Mouse (Mus musculus): ENCODE measurements around the gene Htr1a. TPM values are rescaled to one million over a fixed set of nuclear protein-coding genes. Genes with fewer than 3 reads are reported as not detected.
A peak's percentile ranks its signal among the peaks of the same experiment; 100 is the strongest.

Htr1a gene
- 0.04 TPM in 1 of 2 replicates, not detected in the other for polyA plus RNA-seq (2015; fragmentation: Nextera tagmentation; extraction: Ambion mirVana)

GRCm38 (mm10) chr13:105443339-105443738, at the start of gene Htr1a:
TSS of gene Htr1a (plus strand) at chr13:105443639.
- no peak within 1 kb of the TSS for H3K27ac ChIP-seq
- no peaks in the 10 kb centered on the region for H3K9me3 ChIP-seq (replicated peaks)
- no peaks in the 10 kb centered on the region for H3K4me1 ChIP-seq
- ATAC-seq (replicated peaks; ENCODE audit: low FRiP score), result no peak
- H3K36me3 ChIP-seq, result no peaks in the 10 kb centered on the region
- H3K27me3 ChIP-seq, result peaks cover 51% of the 10 kb centered on the region
- H3K4me3 ChIP-seq (replicated peaks), result no peak within 1 kb of the TSS
- WGBS, result 7% methylated on average over 8 of the region's 8 CpGs
- H3K4me2 ChIP-seq, result no peak within 1 kb of the TSS
- no peak within 1 kb of the TSS for H3K9ac ChIP-seq

GRCm38 (mm10) chr13:105411535-105412326, 31.7 kb upstream of the Htr1a start:
- Histone ChIP-seq H3K9ac (no peak overlapping the region), H3K27ac (no peak overlapping the region), H3K36me3 (no peaks in the 10 kb centered on the region), H3K4me1 (no peaks in the 10 kb centered on the region), H3K9me3 (replicated peaks) (no peaks in the 10 kb centered on the region), H3K27me3 (no peaks in the 10 kb centered on the region), H3K4me2 (no peak overlapping the region), H3K4me3 (replicated peaks) (no peak overlapping the region)
- WGBS, result 81% methylated on average over 10 of the region's 10 CpGs
- ATAC-seq (replicated peaks; ENCODE audit: low FRiP score), result no peak

DNA sequence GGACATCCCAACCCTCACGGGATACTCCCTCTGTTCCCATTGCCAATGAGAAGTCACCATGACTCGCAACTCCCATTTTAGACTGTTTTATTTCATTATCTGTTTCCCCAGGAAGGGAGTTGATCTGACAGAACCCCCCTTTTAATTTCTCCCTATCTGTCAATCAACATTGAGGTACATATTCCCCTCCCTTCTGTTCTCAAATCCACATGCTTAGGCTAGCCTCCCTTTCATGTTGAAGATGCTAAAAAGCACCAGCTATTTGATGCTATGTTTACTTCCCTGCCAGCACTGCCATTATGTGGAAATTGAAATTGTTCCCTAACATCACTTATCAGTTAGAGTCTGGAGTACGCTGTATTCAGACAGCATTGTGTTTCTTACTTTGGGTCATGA, 31.1 kb upstream of the Htr1a start:
- H3K27me3 ChIP-seq, result no peaks in the 10 kb centered on the region
- 86% methylated on average over 3 of the region's 3 CpGs for WGBS
- H3K27ac ChIP-seq, result no peak overlapping the region
- H3K9ac ChIP-seq, result no peak overlapping the region
- H3K9me3 ChIP-seq (replicated peaks), result no peaks in the 10 kb centered on the region
- no peak overlapping the region for H3K4me2 ChIP-seq
- no peaks in the 10 kb centered on the region for H3K4me1 ChIP-seq
- no peak for ATAC-seq (replicated peaks; ENCODE audit: low FRiP score)
- H3K4me3 ChIP-seq (replicated peaks), result no peak overlapping the region
- no peaks in the 10 kb centered on the region for H3K36me3 ChIP-seq

DNA sequence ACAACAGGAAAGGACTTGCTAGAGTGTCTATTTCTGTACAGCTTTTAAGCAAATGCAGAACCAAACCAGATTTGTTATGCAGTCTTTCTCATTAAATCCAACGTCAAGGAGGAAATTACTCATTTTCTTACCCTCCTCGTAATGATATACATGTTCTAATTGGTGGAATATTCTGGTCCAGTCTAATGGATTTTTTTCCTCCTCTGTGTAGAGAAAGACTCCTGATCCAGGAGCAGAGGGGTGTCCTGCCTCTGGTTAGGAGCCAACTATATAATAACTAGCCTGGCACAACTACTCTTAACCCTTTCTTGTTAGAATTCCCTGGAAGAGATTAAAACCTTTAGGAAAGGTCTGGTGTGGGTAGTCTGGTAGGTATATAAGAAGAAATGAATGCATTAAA, 10.3 kb upstream of the Htr1a start:
- Histone ChIP-seq H3K4me3 (replicated peaks) (no peak overlapping the region), H3K4me1 (no peaks in the 10 kb centered on the region), H3K27me3 (no peaks in the 10 kb centered on the region), H3K4me2 (no peak overlapping the region), H3K9me3 (replicated peaks) (no peaks in the 10 kb centered on the region), H3K9ac (no peak overlapping the region), H3K27ac (no peak overlapping the region), H3K36me3 (no peaks in the 10 kb centered on the region)
- ATAC-seq (replicated peaks; ENCODE audit: low FRiP score), result no peak
- 84% methylated on average over 2 of the region's 2 CpGs for WGBS

- Histone ChIP-seq H3K36me3 (no peaks in the 10 kb centered on the region), H3K27me3 (no peaks in the 10 kb centered on the region), H3K4me1 (no peaks in the 10 kb centered on the region), H3K9me3 (replicated peaks) (no peaks in the 10 kb centered on the region), H3K4me3 (replicated peaks) (no peak overlapping the region), H3K27ac (no peak overlapping the region), H3K4me2 (no peak overlapping the region), H3K9ac (no peak overlapping the region)
- no peak for ATAC-seq (replicated peaks; ENCODE audit: low FRiP score)
- WGBS, result 96% methylated on average over 1 of the region's 1 CpGs
Observed at GRCm38 (mm10) chr13:105433630-105434029, 9.8 kb upstream of the Htr1a start.

DNA sequence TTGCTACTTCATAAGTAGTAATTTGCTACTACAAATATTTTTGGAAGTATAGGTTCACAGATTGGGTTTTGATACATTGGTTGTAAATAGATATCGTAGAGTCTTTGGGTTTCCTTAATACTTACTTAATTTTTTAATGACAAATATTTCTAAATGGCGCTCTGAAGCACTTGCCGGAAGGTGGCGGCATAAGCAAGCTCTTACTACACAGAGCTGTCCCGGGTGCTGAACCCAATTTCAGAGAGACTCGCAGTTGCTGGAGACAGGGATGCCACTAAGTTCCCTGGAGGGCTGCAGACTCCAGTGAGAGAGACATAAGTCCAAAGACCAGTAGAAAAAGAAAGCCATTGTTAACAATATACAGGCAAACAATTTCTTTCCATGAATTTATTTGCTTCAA, 863 bp upstream of the Htr1a start:
- ATAC-seq (replicated peaks; ENCODE audit: low FRiP score), result no peak
- no peak overlapping the region for H3K9ac ChIP-seq
- H3K27ac ChIP-seq, result no peak overlapping the region
- H3K9me3 ChIP-seq (replicated peaks), result no peaks in the 10 kb centered on the region
- H3K4me2 ChIP-seq, result no peak overlapping the region
- H3K4me1 ChIP-seq, result no peaks in the 10 kb centered on the region
- H3K4me3 ChIP-seq (replicated peaks), result no peak overlapping the region
- no peaks in the 10 kb centered on the region for H3K36me3 ChIP-seq
- 4% methylated on average over 6 of the region's 6 CpGs for WGBS
- H3K27me3 ChIP-seq, result peaks cover 48% of the 10 kb centered on the region

DNA sequence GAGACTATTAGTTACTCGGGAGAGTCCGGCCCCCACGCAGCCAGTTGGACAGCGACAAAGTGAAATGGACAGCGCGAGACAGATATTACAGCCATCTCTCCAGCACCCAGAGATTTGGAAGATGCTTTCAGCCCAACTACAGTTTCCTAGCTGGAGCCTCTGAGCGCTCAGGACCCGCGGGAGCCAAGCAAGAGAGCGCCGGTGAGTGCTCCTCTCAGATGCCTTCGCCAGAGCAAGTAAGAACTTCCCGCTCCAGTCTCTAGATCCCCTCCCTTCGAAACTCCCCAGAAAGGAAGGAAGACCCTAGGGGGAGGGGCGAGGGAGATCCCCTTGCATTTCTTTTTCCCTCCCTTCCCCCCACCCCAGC, 415 bp downstream of the Htr1a start:
- no peak overlapping the region for H3K4me3 ChIP-seq (replicated peaks)
- peaks cover 52% of the 10 kb centered on the region for H3K27me3 ChIP-seq
- 3% methylated on average over 15 of the region's 15 CpGs for whole genome bisulfite sequencing
- no peak overlapping the region for H3K4me2 ChIP-seq
- no peaks in the 10 kb centered on the region for H3K36me3 ChIP-seq
- no peaks in the 10 kb centered on the region for H3K9me3 ChIP-seq (replicated peaks)
- H3K4me1 ChIP-seq, result no peaks in the 10 kb centered on the region
- ATAC-seq (replicated peaks; ENCODE audit: low FRiP score), result peak; percentile 49; the same call in 1 of the 2 replicates
- H3K27ac ChIP-seq, result no peak overlapping the region
- H3K9ac ChIP-seq, result no peak overlapping the region

- no peaks in the 10 kb centered on the region for H3K9me3 ChIP-seq (replicated peaks)
- no peak overlapping the region for H3K9ac ChIP-seq
- no peaks in the 10 kb centered on the region for H3K36me3 ChIP-seq
- H3K27me3 ChIP-seq, result peaks cover 52% of the 10 kb centered on the region
- no peak overlapping the region for H3K27ac ChIP-seq
- H3K4me1 ChIP-seq, result no peaks in the 10 kb centered on the region
- no peak overlapping the region for H3K4me2 ChIP-seq
- 1% methylated on average over 39 of the region's 39 CpGs for WGBS
- ATAC-seq (replicated peaks; ENCODE audit: low FRiP score), result peak; percentile 18; the same call in 1 of the 2 replicates
- H3K4me3 ChIP-seq (replicated peaks), result no peak overlapping the region
Observed at GRCm38 (mm10) chr13:105444238-105444894, 927 bp downstream of the Htr1a start.

- Histone ChIP-seq H3K36me3 (no peaks in the 10 kb centered on the region), H3K4me1 (no peaks in the 10 kb centered on the region), H3K27me3 (peaks cover 52% of the 10 kb centered on the region), H3K9me3 (replicated peaks) (no peaks in the 10 kb centered on the region), H3K9ac (no peak overlapping the region), H3K27ac (no peak overlapping the region), H3K4me3 (replicated peaks) (no peak overlapping the region), H3K4me2 (no peak overlapping the region)
- no peak; the same call in 1 of the 2 replicates for ATAC-seq (replicated peaks; ENCODE audit: low FRiP score)
- 2% methylated on average over 26 of the region's 26 CpGs for WGBS
Observed at GRCm38 (mm10) chr13:105444895-105445281, 1.4 kb downstream of the Htr1a start.

GRCm38 (mm10) chr13:105446239-105446638, 2.8 kb downstream of the Htr1a start:
- Histone ChIP-seq H3K27me3 (peaks cover 56% of the 10 kb centered on the region), H3K4me1 (no peaks in the 10 kb centered on the region), H3K36me3 (no peaks in the 10 kb centered on the region), H3K9ac (no peak overlapping the region), H3K4me2 (no peak overlapping the region), H3K9me3 (replicated peaks) (no peaks in the 10 kb centered on the region), H3K27ac (no peak overlapping the region), H3K4me3 (replicated peaks) (no peak overlapping the region)
- ATAC-seq (replicated peaks; ENCODE audit: low FRiP score), result no peak
- WGBS, result 4% methylated on average over 4 of the region's 4 CpGs

- 33% methylated on average over 2 of the region's 2 CpGs for WGBS
- Histone ChIP-seq H3K4me2 (no peak overlapping the region), H3K4me1 (no peaks in the 10 kb centered on the region), H3K27ac (no peak overlapping the region), H3K9me3 (replicated peaks) (no peaks in the 10 kb centered on the region), H3K4me3 (replicated peaks) (no peak overlapping the region), H3K27me3 (peaks cover 55% of the 10 kb centered on the region), H3K36me3 (no peaks in the 10 kb centered on the region), H3K9ac (no peak overlapping the region)
- ATAC-seq (replicated peaks; ENCODE audit: low FRiP score), result no peak
Observed at GRCm38 (mm10) chr13:105447695-105448094, 4.3 kb downstream of the Htr1a start.

GRCm38 (mm10) chr13:105451536-105451935, 8.1 kb downstream of the Htr1a start:
- no peaks in the 10 kb centered on the region for H3K4me1 ChIP-seq
- no peak overlapping the region for H3K4me3 ChIP-seq (replicated peaks)
- 91% methylated on average over 3 of the region's 3 CpGs for WGBS
- H3K36me3 ChIP-seq, result no peaks in the 10 kb centered on the region
- H3K27ac ChIP-seq, result no peak overlapping the region
- no peak for ATAC-seq (replicated peaks; ENCODE audit: low FRiP score)
- no peak overlapping the region for H3K4me2 ChIP-seq
- H3K9me3 ChIP-seq (replicated peaks), result no peaks in the 10 kb centered on the region
- no peak overlapping the region for H3K9ac ChIP-seq
- peaks cover 17% of the 10 kb centered on the region for H3K27me3 ChIP-seq
